Mouse (Mus musculus): ENCODE measurements around the gene Tube1. TPM values are rescaled to one million over a fixed set of nuclear protein-coding genes. Genes with fewer than 3 reads are reported as not detected.

Tube1 gene
- polyA plus RNA-seq (2012; rRNA removed) = 1.5 and 3.4 TPM in 2 replicates

DNA sequence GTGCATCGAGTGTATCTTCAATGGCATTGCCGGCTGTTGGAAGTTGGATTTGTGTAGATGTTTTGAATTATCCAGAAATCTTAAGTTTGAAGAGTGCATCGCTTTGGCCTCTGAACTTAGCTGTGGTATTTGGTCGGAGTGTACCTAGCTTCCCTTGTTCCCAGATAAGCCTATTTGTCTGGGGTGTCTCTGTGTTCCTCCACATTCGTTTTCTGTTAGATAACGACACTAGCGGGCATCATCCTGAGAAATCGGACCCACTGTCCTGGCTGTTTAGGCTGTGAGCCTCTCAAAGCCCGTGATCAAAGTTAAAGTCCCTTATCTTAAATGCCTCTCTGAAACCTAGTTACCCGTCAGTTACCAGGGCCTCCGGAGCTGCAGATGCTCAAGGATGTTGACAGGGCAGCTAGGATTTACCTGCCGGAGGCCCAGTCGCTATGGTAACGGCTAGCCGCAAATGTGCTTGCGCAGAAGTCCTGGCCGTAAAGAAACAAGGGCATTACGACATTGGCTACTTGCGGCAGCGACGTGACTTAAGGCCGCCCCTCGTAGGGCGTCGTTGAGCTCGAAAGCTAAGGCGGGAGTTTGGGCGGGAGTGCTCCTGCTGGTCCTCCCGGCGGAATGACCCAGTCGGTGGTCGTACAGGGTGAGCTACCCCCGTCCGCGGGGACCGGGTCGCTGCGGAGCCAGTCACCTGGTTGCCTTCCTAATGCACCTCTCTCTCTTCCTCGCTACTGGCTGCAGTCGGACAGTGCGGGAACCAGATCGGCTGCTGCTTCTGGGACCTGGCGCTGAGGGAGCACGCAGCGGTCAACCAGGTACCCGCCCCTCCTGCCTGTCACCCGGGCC lies at the start of gene Tube1, which contains the start of gene Fam229b:
Tube1 (plus strand) TSS at position 515 of the 849 bp plus-strand sequence.
Fam229b (minus strand) TSS at position 453 of the 849 bp plus-strand sequence.
- Histone ChIP-seq H3K27ac (ENCODE audit: insufficient read depth, low read length) (no peak within 1 kb of the TSS), H3K4me3 (ENCODE audit: extremely low read depth, insufficient read depth, insufficient read length) (peak within 1 kb of the TSS; percentile 83), H3K27me3 (ENCODE audit: control insufficient read depth, insufficient read depth, low read length) (no peaks in the 10 kb centered on the region), H3K4me1 (ENCODE audit: control insufficient read depth, insufficient read depth, insufficient read length) (no peaks in the 10 kb centered on the region), H3K36me3 (ENCODE audit: control insufficient read depth, insufficient read depth, low read length) (peaks cover 4% of the 10 kb centered on the region)
- 7% methylated on average over 47 of the region's 47 CpGs for WGBS
- DNase-seq (ENCODE audit: low read depth in 1 of 2, low spot score in 2 of 2) = peak; percentile 86 to 88
- TF ChIP-seq CTCF (IDR thresholded peaks at IDR 0.05; ENCODE audit: extremely low read depth, insufficient read depth, insufficient read length, insufficient replicate concordance) (no peak), POLR2A (IDR thresholded peaks at IDR 0.05; ENCODE audit: low read depth, low read length) (no peak)

DNA sequence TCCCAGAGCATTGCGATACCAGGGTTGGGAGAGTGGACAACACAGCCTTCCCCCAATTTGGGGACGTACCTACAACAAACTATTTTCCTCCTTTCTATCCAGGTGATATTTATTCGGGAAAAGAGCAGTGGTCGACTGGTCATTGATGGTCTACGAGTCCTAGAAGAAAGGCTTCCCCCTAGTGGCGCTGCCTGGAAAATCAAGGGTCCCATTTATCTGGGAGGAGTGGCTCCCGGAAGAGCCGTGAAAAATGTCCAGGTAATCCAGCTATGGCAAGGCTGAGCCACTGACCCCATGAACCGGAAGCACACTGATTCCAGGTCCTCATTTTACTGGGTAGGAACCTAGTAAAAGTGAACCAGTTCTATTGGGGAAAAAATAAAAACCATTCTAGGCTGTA lies 36.8 kb upstream of the Tube1 start:
- Histone ChIP-seq H3K36me3 (ENCODE audit: control insufficient read depth, insufficient read depth, low read length) (no peaks in the 10 kb centered on the region), H3K4me1 (ENCODE audit: control insufficient read depth, insufficient read depth, insufficient read length) (no peaks in the 10 kb centered on the region), H3K4me3 (ENCODE audit: extremely low read depth, insufficient read depth, insufficient read length) (no peak overlapping the region), H3K27me3 (ENCODE audit: control insufficient read depth, insufficient read depth, low read length) (no peaks in the 10 kb centered on the region), H3K27ac (ENCODE audit: insufficient read depth, low read length) (no peak overlapping the region)
- TF ChIP-seq CTCF (IDR thresholded peaks at IDR 0.05; ENCODE audit: extremely low read depth, insufficient read depth, insufficient read length, insufficient replicate concordance) (0 out of 2 replicates have a peak, but pooled peaks have one; percentile 1), POLR2A (IDR thresholded peaks at IDR 0.05; ENCODE audit: low read depth, low read length) (no peak)
- 86% methylated on average over 9 of the region's 9 CpGs for WGBS
- no peak for DNase-seq (ENCODE audit: low read depth in 1 of 2, low spot score in 2 of 2)

DNA sequence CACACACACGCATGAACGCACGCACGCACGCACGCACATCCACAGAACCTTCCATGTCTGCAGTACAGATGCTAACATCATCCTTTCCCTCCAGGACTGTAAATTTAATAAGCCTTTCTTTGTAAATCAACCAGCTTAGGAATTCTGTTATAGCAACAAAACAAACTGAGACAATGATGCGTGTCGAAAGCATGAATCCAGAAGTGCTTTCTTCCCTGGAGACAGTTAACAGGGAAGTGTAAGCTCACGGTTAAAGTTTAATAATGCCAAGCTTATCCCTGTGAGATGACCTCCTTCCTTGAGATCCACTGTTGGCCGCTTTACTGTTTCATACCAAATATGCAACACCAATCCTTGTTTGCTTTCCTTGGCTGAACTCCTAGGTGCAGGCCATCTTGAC lies 35.0 kb upstream of the Tube1 start:
- H3K36me3 ChIP-seq (ENCODE audit: control insufficient read depth, insufficient read depth, low read length) = no peaks in the 10 kb centered on the region
- DNase-seq (ENCODE audit: low read depth in 1 of 2, low spot score in 2 of 2) = no peak
- H3K27ac ChIP-seq (ENCODE audit: insufficient read depth, low read length) = no peak overlapping the region
- H3K27me3 ChIP-seq (ENCODE audit: control insufficient read depth, insufficient read depth, low read length) = no peaks in the 10 kb centered on the region
- 94% methylated on average over 10 of the region's 10 CpGs for WGBS
- H3K4me1 ChIP-seq (ENCODE audit: control insufficient read depth, insufficient read depth, insufficient read length) = no peaks in the 10 kb centered on the region
- no peak for TF ChIP-seq CTCF (IDR thresholded peaks at IDR 0.05; ENCODE audit: extremely low read depth, insufficient read depth, insufficient read length, insufficient replicate concordance)
- no peak for TF ChIP-seq POLR2A (IDR thresholded peaks at IDR 0.05; ENCODE audit: low read depth, low read length)
- no peak overlapping the region for H3K4me3 ChIP-seq (ENCODE audit: extremely low read depth, insufficient read depth, insufficient read length)

DNA sequence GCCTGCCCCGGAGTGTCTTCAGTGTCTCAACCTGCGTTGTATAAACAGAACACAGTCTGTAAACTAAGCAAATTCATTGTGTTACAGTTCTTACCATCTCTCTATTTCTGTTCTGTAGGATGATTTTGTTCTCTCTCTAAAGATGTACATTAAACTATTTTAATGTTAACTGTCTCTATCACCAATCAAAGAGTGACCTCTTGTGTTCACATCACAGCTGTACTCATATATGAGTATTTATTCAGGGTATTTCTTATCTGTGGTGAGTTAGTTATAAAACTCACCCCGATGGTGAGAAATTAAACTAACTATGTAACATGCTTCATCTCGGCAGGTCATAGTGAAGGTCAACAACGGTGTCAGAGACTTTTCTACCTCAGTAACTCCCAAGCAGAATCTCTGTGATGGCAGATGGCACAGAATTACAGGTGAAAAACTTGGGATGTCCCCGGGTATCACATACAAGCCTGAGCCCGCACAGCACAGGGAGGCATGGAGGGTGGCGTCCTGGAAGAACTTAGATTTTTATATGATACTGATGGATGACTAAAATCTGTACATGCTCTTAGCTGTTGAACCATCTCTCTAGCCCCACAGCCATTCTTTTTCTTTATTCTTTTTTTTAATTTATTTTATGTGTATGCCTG lies 28.9 kb upstream of the Tube1 start:
- Histone ChIP-seq H3K4me3 (ENCODE audit: extremely low read depth, insufficient read depth, insufficient read length) (no peak overlapping the region; the same call in 1 of the 2 replicates), H3K4me1 (ENCODE audit: control insufficient read depth, insufficient read depth, insufficient read length) (no peaks in the 10 kb centered on the region), H3K27ac (ENCODE audit: insufficient read depth, low read length) (no peak overlapping the region), H3K36me3 (ENCODE audit: control insufficient read depth, insufficient read depth, low read length) (no peaks in the 10 kb centered on the region), H3K27me3 (ENCODE audit: control insufficient read depth, insufficient read depth, low read length) (no peaks in the 10 kb centered on the region)
- DNase-seq (ENCODE audit: low read depth in 1 of 2, low spot score in 2 of 2) = no peak
- no peak for TF ChIP-seq POLR2A (IDR thresholded peaks at IDR 0.05; ENCODE audit: low read depth, low read length)
- no peak for TF ChIP-seq CTCF (IDR thresholded peaks at IDR 0.05; ENCODE audit: extremely low read depth, insufficient read depth, insufficient read length, insufficient replicate concordance)
- 93% methylated on average over 8 of the region's 8 CpGs for WGBS

DNA sequence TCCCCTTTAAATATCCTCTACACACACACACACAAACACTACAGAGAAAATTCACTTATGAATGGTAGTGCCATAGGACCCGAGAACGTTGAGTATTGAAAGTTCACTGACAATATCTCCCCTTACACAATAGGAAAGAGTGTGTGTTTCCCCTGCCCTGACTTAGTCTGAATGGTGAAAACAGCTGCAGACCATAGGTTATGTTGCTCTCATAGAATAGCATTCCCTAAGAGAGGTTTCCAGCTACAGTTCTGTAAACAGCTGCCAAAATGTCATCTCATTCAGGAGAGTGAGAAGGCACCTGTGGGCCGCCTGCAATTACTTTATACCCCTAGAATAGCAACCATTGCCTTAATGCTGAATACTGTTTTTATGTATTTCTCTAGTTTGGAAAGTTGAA lies 27.4 kb upstream of the Tube1 start:
- TF ChIP-seq CTCF (IDR thresholded peaks at IDR 0.05; ENCODE audit: extremely low read depth, insufficient read depth, insufficient read length, insufficient replicate concordance) (no peak), POLR2A (IDR thresholded peaks at IDR 0.05; ENCODE audit: low read depth, low read length) (no peak)
- H3K4me1 ChIP-seq (ENCODE audit: control insufficient read depth, insufficient read depth, insufficient read length) = no peaks in the 10 kb centered on the region
- H3K27ac ChIP-seq (ENCODE audit: insufficient read depth, low read length) = no peak overlapping the region
- H3K4me3 ChIP-seq (ENCODE audit: extremely low read depth, insufficient read depth, insufficient read length) = no peak overlapping the region
- H3K36me3 ChIP-seq (ENCODE audit: control insufficient read depth, insufficient read depth, low read length) = no peaks in the 10 kb centered on the region
- H3K27me3 ChIP-seq (ENCODE audit: control insufficient read depth, insufficient read depth, low read length) = no peaks in the 10 kb centered on the region
- 86% methylated on average over 3 of the region's 3 CpGs for WGBS
- DNase-seq (ENCODE audit: low read depth in 1 of 2, low spot score in 2 of 2) = no peak

DNA sequence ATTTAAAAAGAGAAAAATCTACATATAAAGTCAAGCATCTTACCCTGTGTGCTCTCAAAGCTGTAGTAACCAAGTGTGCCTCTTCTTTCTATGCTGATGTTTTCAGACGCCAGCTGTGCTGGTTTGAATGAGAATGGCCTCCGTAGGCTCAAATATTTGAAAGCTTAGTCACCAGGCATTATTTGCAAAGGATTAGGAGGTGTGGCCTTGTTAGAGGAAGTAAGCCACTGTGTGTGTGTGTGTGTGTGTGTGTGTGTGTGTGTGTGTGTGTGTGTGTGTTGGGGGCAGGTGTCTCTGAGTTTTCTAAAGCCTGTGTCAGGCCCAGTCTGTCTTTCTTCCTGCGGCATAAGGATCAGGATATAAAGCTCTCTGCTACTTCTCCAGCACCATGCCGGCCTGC lies 26.8 kb upstream of the Tube1 start:
- Histone ChIP-seq H3K4me1 (ENCODE audit: control insufficient read depth, insufficient read depth, insufficient read length) (no peaks in the 10 kb centered on the region), H3K27me3 (ENCODE audit: control insufficient read depth, insufficient read depth, low read length) (no peaks in the 10 kb centered on the region), H3K27ac (ENCODE audit: insufficient read depth, low read length) (no peak overlapping the region), H3K4me3 (ENCODE audit: extremely low read depth, insufficient read depth, insufficient read length) (no peak overlapping the region), H3K36me3 (ENCODE audit: control insufficient read depth, insufficient read depth, low read length) (no peaks in the 10 kb centered on the region)
- 93% methylated on average over 4 of the region's 4 CpGs for WGBS
- DNase-seq (ENCODE audit: low read depth in 1 of 2, low spot score in 2 of 2) = no peak
- TF ChIP-seq CTCF (IDR thresholded peaks at IDR 0.05; ENCODE audit: extremely low read depth, insufficient read depth, insufficient read length, insufficient replicate concordance) (no peak), POLR2A (IDR thresholded peaks at IDR 0.05; ENCODE audit: low read depth, low read length) (no peak)

Measured in spleen, adult 2 months (tissue).